Mouse (Mus musculus): ENCODE results near the gene Cdc37l1. TPM values are rescaled to one million over a fixed set of nuclear protein-coding genes. Genes with fewer than 3 reads are reported as not detected.

Cdc37l1 gene
- polyA plus RNA-seq, 1 experiment from 2014 or later: 38.4 TPM

- H3K36me3 ChIP-seq (ENCODE audit: control insufficient read depth, insufficient read depth, low read length): no peaks in the 10 kb centered on the region
- no peaks in the 10 kb centered on the region for H3K9me3 ChIP-seq (replicated peaks; ENCODE audit: control insufficient read depth, low read length)
- H3K27ac ChIP-seq (ENCODE audit: low read length): no peak within 1 kb of the TSS
- peaks cover 10% of the 10 kb centered on the region for H3K4me1 ChIP-seq (ENCODE audit: control insufficient read depth, insufficient read depth, low read length)
- H3K4me2 ChIP-seq (ENCODE audit: low read depth, low read length): no peak within 1 kb of the TSS
- ATAC-seq (ENCODE audit: insufficient read depth, low FRiP score): no peak
- WGBS: 14% methylated on average over 11 of the region's 11 CpGs
- no peaks in the 10 kb centered on the region for H3K27me3 ChIP-seq (ENCODE audit: control insufficient read depth, insufficient read depth, low read length)
- H3K9ac ChIP-seq (ENCODE audit: low read length): no peak within 1 kb of the TSS
- H3K4me3 ChIP-seq (replicated peaks; ENCODE audit: low read length): no peak within 1 kb of the TSS
Observed at GRCm38 (mm10) chr19:28967652-28968051, 22.5 kb upstream of the Cdc37l1 start, which contains the start of gene 4430402I18Rik. Gene 4430402I18Rik (minus strand): TSS chr19:28967800.

- H3K9me3 ChIP-seq (replicated peaks; ENCODE audit: control insufficient read depth, low read length): no peaks in the 10 kb centered on the region
- H3K36me3 ChIP-seq (ENCODE audit: control insufficient read depth, insufficient read depth, low read length): no peaks in the 10 kb centered on the region
- no peak for ATAC-seq (ENCODE audit: insufficient read depth, low FRiP score)
- no peak overlapping the region for H3K9ac ChIP-seq (ENCODE audit: low read length)
- no peaks in the 10 kb centered on the region for H3K27me3 ChIP-seq (ENCODE audit: control insufficient read depth, insufficient read depth, low read length)
- H3K4me3 ChIP-seq (replicated peaks; ENCODE audit: low read length): no peak overlapping the region
- peaks cover 10% of the 10 kb centered on the region for H3K4me1 ChIP-seq (ENCODE audit: control insufficient read depth, insufficient read depth, low read length)
- H3K4me2 ChIP-seq (ENCODE audit: low read depth, low read length): no peak overlapping the region
- H3K27ac ChIP-seq (ENCODE audit: low read length): no peak overlapping the region
- 66% methylated on average over 4 of the region's 4 CpGs for WGBS
Observed at GRCm38 (mm10) chr19:28968178-28968577, 22.0 kb upstream of the Cdc37l1 start.

DNA sequence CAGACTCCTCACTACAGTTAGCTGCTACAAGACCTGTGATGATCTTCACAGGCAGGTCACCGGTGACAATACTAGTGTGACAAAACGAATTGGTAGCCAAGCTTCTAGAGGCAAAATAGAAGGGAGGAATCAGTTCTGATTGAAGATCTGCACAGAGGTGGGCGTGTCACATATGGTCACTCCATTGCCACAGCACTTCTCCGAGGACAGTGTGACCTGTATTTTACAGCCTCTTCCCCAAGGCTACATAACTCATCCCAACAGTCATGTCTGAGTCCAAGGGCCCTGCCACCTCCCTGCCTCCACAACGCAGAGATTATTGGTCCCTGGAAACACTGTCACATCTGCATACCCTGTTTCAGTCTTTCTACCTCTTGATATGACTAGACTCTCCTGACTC lies 20.9 kb upstream of the Cdc37l1 start:
- Histone ChIP-seq H3K27me3 (ENCODE audit: control insufficient read depth, insufficient read depth, low read length) (no peaks in the 10 kb centered on the region), H3K27ac (ENCODE audit: low read length) (no peak overlapping the region), H3K9ac (ENCODE audit: low read length) (no peak overlapping the region), H3K9me3 (replicated peaks; ENCODE audit: control insufficient read depth, low read length) (no peaks in the 10 kb centered on the region), H3K4me1 (ENCODE audit: control insufficient read depth, insufficient read depth, low read length) (peaks cover 10% of the 10 kb centered on the region), H3K4me2 (ENCODE audit: low read depth, low read length) (no peak overlapping the region), H3K4me3 (replicated peaks; ENCODE audit: low read length) (no peak overlapping the region), H3K36me3 (ENCODE audit: control insufficient read depth, insufficient read depth, low read length) (no peaks in the 10 kb centered on the region)
- no peak for ATAC-seq (ENCODE audit: insufficient read depth, low FRiP score)
- 82% methylated on average over 5 of the region's 5 CpGs for WGBS

- Histone ChIP-seq H3K9ac (ENCODE audit: low read length) (no peak overlapping the region), H3K4me2 (ENCODE audit: low read depth, low read length) (no peak overlapping the region), H3K27ac (ENCODE audit: low read length) (no peak overlapping the region), H3K9me3 (replicated peaks; ENCODE audit: control insufficient read depth, low read length) (no peaks in the 10 kb centered on the region), H3K27me3 (ENCODE audit: control insufficient read depth, insufficient read depth, low read length) (no peaks in the 10 kb centered on the region), H3K4me3 (replicated peaks; ENCODE audit: low read length) (no peak overlapping the region), H3K4me1 (ENCODE audit: control insufficient read depth, insufficient read depth, low read length) (peaks cover 8% of the 10 kb centered on the region), H3K36me3 (ENCODE audit: control insufficient read depth, insufficient read depth, low read length) (no peaks in the 10 kb centered on the region)
- WGBS: 48% methylated on average over 11 of the region's 11 CpGs
- ATAC-seq (ENCODE audit: insufficient read depth, low FRiP score): no peak
Observed at GRCm38 (mm10) chr19:28970251-28970650, 19.9 kb upstream of the Cdc37l1 start.

DNA sequence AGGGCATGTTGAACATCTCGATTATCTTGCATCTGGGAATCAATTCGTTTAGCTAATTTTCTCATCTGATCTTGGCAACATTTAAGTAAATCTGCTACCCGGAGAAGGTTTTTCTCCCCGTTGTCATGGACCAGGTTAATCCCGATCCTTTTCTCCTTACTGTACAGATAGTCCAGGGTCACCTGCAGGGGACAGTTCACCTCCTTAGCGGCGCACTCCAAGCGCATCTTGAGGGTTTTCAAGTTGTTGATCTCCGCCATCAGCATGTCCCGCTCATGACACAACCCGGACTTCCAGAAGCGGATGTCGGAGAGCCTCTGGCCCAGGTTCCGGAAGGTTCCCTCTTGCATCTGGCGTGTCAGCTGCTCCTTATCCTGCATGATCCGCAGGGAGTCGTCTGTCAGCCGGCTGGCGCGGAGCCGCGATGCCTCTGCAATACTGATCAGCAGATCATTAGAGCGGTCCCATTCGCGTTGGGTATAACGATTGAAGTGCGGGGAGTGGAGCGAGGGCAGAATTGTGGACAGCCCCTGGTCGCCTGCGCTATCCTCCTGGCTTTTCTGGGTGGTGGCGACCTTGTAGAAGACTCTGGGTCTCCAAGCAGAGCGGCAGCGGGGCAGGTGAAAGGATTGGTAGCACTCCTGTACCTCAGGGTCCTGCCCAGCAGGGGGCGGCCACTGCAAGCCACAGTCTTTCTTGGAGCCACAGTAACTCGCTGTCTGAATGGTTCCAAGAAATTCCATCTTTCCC lies 15.1 kb upstream of the Cdc37l1 start:
- ATAC-seq (ENCODE audit: insufficient read depth, low FRiP score): peak; percentile 81

DNA sequence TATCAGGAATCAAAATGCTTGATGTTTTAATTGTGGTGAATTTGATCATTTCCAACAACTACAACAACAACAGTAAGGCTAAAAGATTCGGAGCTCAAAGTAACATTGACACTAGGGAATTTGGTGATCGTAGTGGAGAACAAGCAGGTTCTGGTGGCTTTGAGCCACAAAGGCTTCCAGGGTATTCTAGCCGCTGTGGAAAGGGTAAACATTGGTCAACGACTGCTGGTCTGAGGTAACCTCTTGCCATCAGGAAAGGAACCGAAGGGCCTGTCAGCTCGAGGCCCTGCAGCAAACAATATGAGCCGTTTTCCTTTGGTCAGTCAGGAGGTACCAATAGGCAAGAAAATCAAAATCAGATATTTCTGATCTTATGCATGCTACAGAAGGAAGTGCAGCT lies 7.5 kb upstream of the Cdc37l1 start:
- Histone ChIP-seq H3K27me3 (ENCODE audit: control insufficient read depth, insufficient read depth, low read length) (no peaks in the 10 kb centered on the region), H3K36me3 (ENCODE audit: control insufficient read depth, insufficient read depth, low read length) (no peaks in the 10 kb centered on the region), H3K4me1 (ENCODE audit: control insufficient read depth, insufficient read depth, low read length) (no peaks in the 10 kb centered on the region), H3K9ac (ENCODE audit: low read length) (no peak overlapping the region), H3K27ac (ENCODE audit: low read length) (no peak overlapping the region), H3K4me3 (replicated peaks; ENCODE audit: low read length) (no peak overlapping the region), H3K9me3 (replicated peaks; ENCODE audit: control insufficient read depth, low read length) (no peaks in the 10 kb centered on the region), H3K4me2 (ENCODE audit: low read depth, low read length) (no peak overlapping the region)
- no peak for ATAC-seq (ENCODE audit: insufficient read depth, low FRiP score)
- WGBS: 56% methylated on average over 7 of the region's 7 CpGs

More for the DNA sequence above, 15.1 kb upstream of the Cdc37l1 start:
- Histone ChIP-seq H3K4me1 (ENCODE audit: control insufficient read depth, insufficient read depth, low read length) (peaks cover 4% of the 10 kb centered on the region; the same call in 1 of the 2 replicates), H3K9me3 (replicated peaks; ENCODE audit: control insufficient read depth, low read length) (no peaks in the 10 kb centered on the region), H3K27me3 (ENCODE audit: control insufficient read depth, insufficient read depth, low read length) (no peaks in the 10 kb centered on the region), H3K4me3 (replicated peaks; ENCODE audit: low read length) (peak overlapping the region; percentile 41), H3K27ac (ENCODE audit: low read length) (no peak overlapping the region), H3K36me3 (ENCODE audit: control insufficient read depth, insufficient read depth, low read length) (no peaks in the 10 kb centered on the region), H3K4me2 (ENCODE audit: low read depth, low read length) (peak overlapping the region; percentile 67), H3K9ac (ENCODE audit: low read length) (peak overlapping the region; percentile 50)
- 17% methylated on average over 35 of the region's 35 CpGs for WGBS

- WGBS: 35% methylated on average over 8 of the region's 8 CpGs
- H3K9me3 ChIP-seq (replicated peaks; ENCODE audit: control insufficient read depth, low read length): no peaks in the 10 kb centered on the region
- ATAC-seq (ENCODE audit: insufficient read depth, low FRiP score): no peak
- H3K27me3 ChIP-seq (ENCODE audit: control insufficient read depth, insufficient read depth, low read length): no peaks in the 10 kb centered on the region
- H3K9ac ChIP-seq (ENCODE audit: low read length): peak overlapping the region; percentile 91
- H3K4me2 ChIP-seq (ENCODE audit: low read depth, low read length): peak overlapping the region; percentile 81
- H3K36me3 ChIP-seq (ENCODE audit: control insufficient read depth, insufficient read depth, low read length): peaks cover 7% of the 10 kb centered on the region
- peak overlapping the region; percentile 91 for H3K27ac ChIP-seq (ENCODE audit: low read length)
- peak overlapping the region; percentile 98 for H3K4me3 ChIP-seq (replicated peaks; ENCODE audit: low read length)
- H3K4me1 ChIP-seq (ENCODE audit: control insufficient read depth, insufficient read depth, low read length): peaks cover 9% of the 10 kb centered on the region; the same call in 1 of the 2 replicates
Observed at GRCm38 (mm10) chr19:28989515-28989914, 637 bp upstream of the Cdc37l1 start.

DNA sequence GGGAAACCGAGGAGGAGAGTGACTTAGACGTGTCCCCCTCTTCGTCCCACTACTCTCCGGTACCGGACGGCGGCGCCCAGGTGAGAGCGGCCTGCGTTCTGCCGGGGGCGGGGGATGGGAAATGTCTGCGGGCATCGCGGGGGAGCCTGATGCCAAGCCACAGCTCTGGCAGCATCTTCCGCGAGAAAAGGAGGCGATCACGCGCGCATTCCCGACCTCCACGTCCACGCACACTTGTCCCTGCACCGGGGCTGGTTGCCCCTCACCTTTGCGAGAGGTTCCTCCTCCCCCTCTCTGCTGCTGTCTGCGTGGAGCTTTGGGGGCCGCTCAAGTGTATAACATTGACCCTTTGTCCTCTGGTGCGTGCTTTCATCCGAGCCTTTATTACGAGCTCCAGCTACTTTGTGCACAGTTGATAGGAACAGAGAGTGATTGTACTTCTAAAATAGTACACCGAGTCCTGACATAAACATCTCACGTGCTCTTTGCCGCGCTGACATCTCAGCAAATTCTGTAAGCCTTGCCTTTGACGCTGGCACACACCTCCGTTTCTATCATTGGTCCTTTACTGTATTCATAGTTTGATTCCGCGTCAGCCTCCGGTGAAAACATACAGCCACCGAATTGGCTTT lies 554 bp downstream of the Cdc37l1 start:
- H3K4me3 ChIP-seq (replicated peaks; ENCODE audit: low read length): peak overlapping the region; percentile 98
- H3K27ac ChIP-seq (ENCODE audit: low read length): peak overlapping the region; percentile 91
- under 1% methylated on average over 41 of the region's 41 CpGs for WGBS
- H3K36me3 ChIP-seq (ENCODE audit: control insufficient read depth, insufficient read depth, low read length): peaks cover 14% of the 10 kb centered on the region
- H3K4me1 ChIP-seq (ENCODE audit: control insufficient read depth, insufficient read depth, low read length): peaks cover 9% of the 10 kb centered on the region; the same call in 1 of the 2 replicates
- no peak for ATAC-seq (ENCODE audit: insufficient read depth, low FRiP score)
- peak overlapping the region; percentile 81 for H3K4me2 ChIP-seq (ENCODE audit: low read depth, low read length)
- H3K9ac ChIP-seq (ENCODE audit: low read length): peak overlapping the region; percentile 91
- no peaks in the 10 kb centered on the region for H3K9me3 ChIP-seq (replicated peaks; ENCODE audit: control insufficient read depth, low read length)
- no peaks in the 10 kb centered on the region for H3K27me3 ChIP-seq (ENCODE audit: control insufficient read depth, insufficient read depth, low read length)

- peak overlapping the region; percentile 98 for H3K4me3 ChIP-seq (replicated peaks; ENCODE audit: low read length)
- no peaks in the 10 kb centered on the region for H3K9me3 ChIP-seq (replicated peaks; ENCODE audit: control insufficient read depth, low read length)
- peaks cover 9% of the 10 kb centered on the region; the same call in 1 of the 2 replicates for H3K4me1 ChIP-seq (ENCODE audit: control insufficient read depth, insufficient read depth, low read length)
- 62% methylated on average over 5 of the region's 5 CpGs for WGBS
- peak overlapping the region; percentile 91 for H3K9ac ChIP-seq (ENCODE audit: low read length)
- peaks cover 15% of the 10 kb centered on the region for H3K36me3 ChIP-seq (ENCODE audit: control insufficient read depth, insufficient read depth, low read length)
- no peak overlapping the region for H3K27ac ChIP-seq (ENCODE audit: low read length)
- no peaks in the 10 kb centered on the region for H3K27me3 ChIP-seq (ENCODE audit: control insufficient read depth, insufficient read depth, low read length)
- no peak for ATAC-seq (ENCODE audit: insufficient read depth, low FRiP score)
- peak overlapping the region; percentile 81 for H3K4me2 ChIP-seq (ENCODE audit: low read depth, low read length)
Observed at GRCm38 (mm10) chr19:28991391-28991790, 1.2 kb downstream of the Cdc37l1 start.
